Mouse (Mus musculus) adrenal gland, adult 18-20 months (tissue): ENCODE measurements around the gene Ifnar2. TPM values are rescaled to one million over a fixed set of nuclear protein-coding genes. Genes with fewer than 3 reads are reported as not detected.

Experiments
- DNase-seq, 2 experiments: peaks; one replicate each; pipeline ENCODE4 v3.0.0; 2021 to 2022; ENCODE audit warnings: low spot score in 2 of 2
- total RNA-seq, 2 experiments: library from RNA; stranded (reverse); gene quantifications; 1 replicate in 1 of 2; 2 replicates in 1 of 2; pipeline ENCODE4 v1.2.3; 2021

The Ifnar2 gene
- total RNA-seq, 2 experiments from 2014 or later: 99.5 to 102 TPM

- no peak for DNase-seq
Measured at GRCm38 (mm10) chr16:91386419-91387120, 14.0 kb downstream of the Ifnar2 start.

GRCm38 (mm10) chr16:91387121-91387486, 14.5 kb downstream of the Ifnar2 start:
- DNase-seq: no peak

GRCm38 (mm10) chr16:91390100-91390499, 17.5 kb downstream of the Ifnar2 start:
- no peak for DNase-seq

GRCm38 (mm10) chr16:91391421-91391820, 18.8 kb downstream of the Ifnar2 start, which contains the start of gene Gm21970:
Gm21970 (plus strand) TSS chr16:91391721.
- DNase-seq: no peak

DNA sequence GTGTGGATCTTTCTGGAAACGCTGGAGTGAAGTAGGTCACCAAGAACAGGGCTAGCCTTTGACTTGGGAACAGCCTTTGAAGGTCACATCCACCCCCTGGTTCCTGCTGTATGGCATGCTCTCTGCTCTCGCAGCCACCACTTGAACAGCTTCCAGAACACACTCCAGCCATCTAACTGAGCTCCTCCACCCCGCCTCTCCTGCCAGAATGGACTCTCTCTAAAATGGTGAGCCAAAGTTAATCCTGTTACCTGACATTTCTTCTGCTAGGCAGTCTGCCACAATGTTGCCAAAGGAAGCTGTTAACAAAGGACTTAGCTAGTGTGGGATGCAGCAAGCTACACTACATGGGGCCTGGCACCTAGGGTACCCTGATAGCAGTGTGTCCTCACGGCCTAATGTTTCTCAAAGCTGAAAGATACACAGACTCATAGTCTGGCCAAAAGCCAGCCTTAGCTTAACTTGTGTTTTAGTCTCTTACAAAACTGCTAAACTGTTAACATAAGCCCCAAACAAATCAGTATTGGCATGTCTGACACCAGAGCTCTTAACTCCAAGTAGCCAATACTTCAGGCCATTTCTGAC, 22.3 kb downstream of the Ifnar2 start:
- no peak for DNase-seq

DNA sequence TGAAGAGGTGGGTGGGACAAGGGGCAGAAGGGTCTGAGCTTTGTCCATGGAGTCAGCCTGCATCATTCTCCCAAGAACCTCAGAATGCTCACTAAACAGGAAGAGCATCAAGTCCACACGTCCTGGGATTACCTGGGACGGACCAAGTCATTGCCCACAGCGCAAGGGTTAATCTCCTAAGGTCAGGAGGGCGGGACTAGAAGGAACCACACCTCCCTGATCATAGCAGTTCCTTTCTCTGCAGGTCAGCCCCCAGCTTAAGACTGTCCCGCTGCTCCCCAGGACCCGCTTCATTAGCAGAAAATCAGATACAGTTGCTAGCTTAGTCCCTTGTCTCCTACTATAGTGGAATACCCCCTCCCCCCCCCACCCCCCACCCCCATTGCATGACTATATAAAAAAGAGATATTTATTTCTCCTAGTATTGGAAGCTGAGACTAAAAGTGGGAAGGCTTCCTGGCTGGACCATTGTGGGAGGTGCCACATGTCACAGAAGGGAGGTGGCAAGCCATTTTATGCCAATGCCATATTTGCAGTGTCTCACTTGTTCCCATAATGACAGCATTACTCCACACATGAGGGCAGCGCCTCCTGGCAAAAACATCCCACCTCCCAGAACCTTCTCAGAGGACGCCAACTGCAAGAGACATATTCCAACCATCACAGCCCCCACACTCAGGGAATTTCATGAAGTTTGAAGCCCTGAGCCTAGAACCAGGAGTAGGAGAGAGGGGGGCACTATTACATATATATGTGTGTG, 23.2 kb downstream of the Ifnar2 start:
- no peak for DNase-seq

DNA sequence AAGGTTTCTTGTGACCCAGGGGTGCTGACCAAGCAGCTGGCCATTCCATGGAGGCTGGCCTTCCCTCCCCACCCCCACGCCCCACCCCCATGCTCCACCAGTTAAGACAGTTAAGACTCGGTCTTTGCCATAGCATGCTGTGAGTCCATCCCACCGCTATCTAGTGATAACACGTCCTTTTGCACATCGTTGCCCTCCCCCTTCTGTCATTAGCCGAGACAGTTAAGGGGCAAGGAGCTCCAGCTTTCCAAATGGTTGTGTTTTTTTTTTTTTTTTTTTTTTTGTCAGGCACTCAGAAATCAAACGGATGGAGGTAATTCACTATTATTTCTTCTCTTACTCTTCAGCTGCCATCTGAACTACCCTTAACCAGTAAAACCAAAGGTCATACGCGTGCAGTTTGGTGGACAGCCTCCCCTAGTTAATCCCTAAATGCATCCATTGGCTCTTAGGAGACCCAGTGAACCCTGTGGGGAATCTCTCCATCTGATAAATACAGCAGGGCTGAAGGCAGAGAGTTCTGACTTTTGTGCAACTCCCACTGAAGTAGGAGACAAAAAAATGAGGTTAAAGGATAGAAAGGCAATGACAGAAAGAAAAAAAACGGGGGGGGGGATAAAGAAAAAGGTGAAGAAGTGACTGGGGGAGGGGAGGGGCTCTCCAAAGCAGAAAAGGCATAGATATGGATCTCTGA, 24.4 kb downstream of the Ifnar2 start:
- no peak for DNase-seq

- DNase-seq: no peak
Measured at GRCm38 (mm10) chr16:91398030-91398429, 25.4 kb downstream of the Ifnar2 start.

GRCm38 (mm10) chr16:91398944-91399343, 26.4 kb downstream of the Ifnar2 start:
- DNase-seq: no peak

DNA sequence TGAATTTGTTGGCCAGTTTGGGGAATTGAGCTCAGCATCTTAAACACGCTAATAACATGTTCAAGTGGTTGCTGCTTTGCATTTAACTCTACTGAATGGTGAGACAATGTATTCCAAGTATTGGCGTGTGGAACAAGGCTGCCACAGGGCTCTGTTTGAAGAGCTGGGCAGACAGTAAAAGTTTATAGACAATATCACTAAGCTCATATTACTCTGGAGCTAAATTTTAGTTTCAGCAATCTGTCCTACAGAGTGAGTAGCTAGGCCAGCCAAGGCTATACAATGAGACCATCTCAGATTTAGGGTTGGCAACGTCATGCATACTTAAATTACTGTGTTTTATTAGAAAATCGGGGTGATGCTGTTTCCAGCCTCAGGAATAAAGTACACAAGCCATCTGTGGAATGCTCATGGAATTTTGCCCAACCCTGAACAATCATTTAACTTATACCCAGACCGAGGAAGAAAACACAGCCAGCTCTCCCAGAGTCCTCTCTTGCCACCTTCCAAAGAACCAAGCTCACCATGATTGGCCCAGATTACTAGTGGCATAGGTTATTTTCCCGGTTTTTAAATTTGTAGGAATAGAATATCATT, 29.1 kb downstream of the Ifnar2 start:
- DNase-seq: no peak

GRCm38 (mm10) chr16:91403784-91404183, 31.2 kb downstream of the Ifnar2 start:
- DNase-seq: no peak

- DNase-seq: no peak
Measured at GRCm38 (mm10) chr16:91404187-91404586, 31.6 kb downstream of the Ifnar2 start.

GRCm38 (mm10) chr16:91404828-91405577, 32.4 kb downstream of the Ifnar2 start:
- no peak for DNase-seq

DNA sequence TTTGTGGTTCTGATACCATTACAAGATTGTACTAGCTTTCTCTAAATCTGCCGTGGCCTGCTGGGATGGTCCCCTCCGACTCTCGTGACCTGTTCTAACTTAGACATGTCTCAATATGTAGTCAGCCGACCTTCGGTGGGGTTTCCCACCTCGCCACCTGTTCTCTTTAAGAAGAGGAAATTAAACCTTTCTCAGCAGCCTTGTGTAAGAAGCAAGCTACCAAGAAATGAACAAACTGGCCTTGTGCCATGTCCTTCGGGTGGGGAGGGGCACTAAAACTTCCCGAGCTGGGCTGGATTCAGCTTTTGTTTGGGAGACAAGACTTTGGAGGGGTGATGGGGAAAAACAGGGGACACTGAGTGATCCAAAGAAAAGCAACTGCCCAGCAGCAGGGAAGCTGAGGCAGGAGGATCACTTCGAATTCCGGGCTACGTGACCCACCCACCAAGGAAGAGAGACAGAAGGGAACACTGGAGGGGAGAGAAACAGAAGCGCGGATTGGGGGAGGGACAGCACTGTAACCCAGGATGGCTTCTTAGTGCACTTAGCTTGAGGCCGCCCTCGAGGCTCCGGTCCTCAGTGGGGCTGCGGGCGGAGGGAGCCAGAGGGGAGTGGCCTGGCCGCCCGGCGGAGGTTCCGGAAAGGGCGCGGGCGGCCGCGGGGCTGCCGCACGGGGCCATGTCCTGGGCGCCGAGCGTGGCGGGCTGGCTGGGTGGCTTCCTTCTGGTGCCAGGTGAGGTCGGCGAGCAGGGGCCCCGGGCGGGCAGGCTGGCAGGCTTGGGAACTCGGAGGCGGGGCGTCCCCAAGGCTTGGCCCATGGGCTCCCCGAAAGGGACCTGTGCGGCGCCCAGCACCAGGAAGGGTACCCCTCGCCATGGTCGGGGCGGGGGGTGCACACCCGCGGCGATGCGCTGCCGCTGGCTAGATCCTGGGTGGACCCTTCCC, 33.3 kb downstream of the Ifnar2 start, which contains the start of gene Il10rb:
TSS of gene Il10rb (plus strand) at position 525 of the 945 bp plus-strand sequence.
- DNase-seq: peak; percentile 81 to 82

DNA sequence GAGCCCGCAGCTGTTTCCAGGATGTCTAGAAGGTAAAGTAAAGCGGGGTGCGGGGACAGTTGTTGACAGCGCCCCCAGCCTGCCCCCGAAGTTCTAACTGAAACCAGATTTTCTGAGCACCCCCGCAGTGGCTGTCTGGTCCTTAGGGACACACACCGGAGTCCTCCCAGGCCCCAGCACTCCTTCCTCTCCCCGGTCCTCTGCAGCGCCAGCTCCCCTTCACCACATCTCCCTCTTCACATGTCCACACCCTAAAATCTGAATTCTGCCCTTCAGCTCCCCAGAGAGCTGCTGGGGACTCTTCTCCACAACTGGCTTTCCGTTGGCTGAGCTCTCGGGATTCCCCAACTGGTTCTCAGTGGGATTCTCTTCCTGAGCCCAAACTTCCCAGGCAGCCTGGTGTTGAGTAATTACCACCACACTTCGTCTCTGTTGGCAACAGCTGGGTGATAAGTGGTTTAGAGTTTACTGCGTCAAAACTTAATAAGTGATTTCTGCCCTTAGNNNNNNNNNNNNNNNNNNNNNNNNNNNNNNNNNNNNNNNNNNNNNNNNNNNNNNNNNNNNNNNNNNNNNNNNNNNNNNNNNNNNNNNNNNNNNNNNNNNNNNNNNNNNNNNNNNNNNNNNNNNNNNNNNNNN, 34.1 kb downstream of the Ifnar2 start:
- no peak for DNase-seq

DNA sequence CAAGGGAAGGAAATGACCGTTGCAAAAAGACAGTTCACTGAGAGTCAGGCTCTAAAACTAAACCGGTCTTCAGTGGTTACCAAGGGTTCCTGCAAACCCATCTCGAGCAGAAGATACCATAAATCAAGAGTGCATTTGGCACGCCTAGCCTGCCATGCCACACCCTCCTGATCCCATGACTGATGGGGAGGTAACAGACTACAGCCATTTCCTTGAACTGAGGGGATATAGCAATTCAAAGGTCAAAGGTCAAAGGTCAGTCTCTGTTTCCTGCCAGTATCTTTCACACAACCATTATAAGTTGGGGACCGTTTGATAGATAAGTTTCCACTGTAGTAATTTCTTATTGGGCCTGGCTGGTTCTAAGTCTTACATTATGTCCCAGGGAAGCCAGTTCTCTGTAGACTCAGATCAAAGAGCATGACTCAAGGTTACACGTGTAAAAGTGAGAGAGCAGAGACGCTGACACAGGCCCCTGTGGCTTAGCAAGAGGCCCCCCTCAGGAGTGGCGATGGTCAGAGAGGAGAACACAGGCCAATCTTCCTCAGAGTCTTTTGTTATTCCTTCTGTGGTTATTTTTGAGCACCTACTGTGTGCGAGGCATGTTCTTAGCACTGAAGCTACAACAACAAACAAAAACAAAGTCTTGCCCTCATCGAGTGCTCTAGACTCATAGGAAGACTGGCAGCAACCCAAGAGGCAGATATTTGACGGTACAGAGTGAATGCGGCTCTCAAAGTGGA, 40.7 kb downstream of the Ifnar2 start:
- DNase-seq: no peak

DNA sequence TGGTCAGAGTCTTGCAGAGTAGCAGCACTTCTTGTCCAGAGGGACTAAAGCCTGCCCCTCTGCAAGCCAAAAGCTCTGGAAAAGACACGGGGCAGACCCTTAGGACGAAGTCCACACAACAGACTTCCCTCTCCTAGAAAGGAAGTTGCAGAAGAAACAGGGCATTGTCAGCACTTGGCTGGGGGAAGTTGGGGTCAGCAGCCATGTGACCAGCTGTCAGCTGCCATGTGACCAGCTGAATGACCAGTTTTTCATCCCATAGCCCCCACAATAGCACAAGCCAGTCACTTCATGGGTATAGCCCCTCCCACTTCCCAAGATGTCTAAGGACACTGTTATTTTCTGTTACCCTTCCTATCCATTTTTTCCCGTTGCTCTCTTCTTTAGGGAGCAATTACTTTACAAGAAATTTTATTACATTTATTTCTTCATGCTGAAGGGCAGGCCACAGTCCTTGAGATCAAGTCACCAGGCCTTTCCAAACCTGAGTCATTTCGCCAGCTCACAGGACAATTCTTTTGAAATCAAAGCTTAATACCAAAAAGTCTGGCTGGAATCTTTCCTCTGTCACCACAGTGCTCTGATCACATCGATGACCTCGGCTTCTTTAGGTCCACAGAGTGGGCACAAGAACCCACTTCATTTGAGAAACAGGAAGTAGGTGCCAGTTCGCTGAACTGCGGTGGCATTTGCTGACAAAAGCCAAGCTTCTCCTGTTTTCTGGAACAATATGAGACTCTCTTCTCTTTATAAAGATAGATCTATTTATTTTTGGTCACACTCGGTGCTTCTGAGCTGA, 43.0 kb downstream of the Ifnar2 start:
- no peak for DNase-seq
